Mouse (Mus musculus): ENCODE data around the gene Slc9b2. TPM values are rescaled to one million over a fixed set of nuclear protein-coding genes. Genes with fewer than 3 reads are reported as not detected.

Gene Slc9b2
- 1.3 and 1.9 TPM in 2 replicates for polyA plus RNA-seq (2016; fragmentation: Nextera tagmentation; extraction: Ambion mirVana)

- H3K4me3 ChIP-seq: peak within 1 kb of the TSS; percentile 34
- H3K36me3 ChIP-seq: no peaks in the 10 kb centered on the region
- WGBS: 19% methylated on average over 20 of the region's 28 CpGs
- H3K27me3 ChIP-seq: peaks cover 2% of the 10 kb centered on the region; the same call in 1 of the 2 replicates
- H3K27ac ChIP-seq: no peak within 1 kb of the TSS
- no peaks in the 10 kb centered on the region for H3K9me3 ChIP-seq (replicated peaks)
- peak; percentile 64 for ATAC-seq (ENCODE audit: low FRiP score)
- peaks cover 22% of the 10 kb centered on the region for H3K4me1 ChIP-seq
- peak within 1 kb of the TSS; percentile 66 for H3K4me2 ChIP-seq (replicated peaks)
- peak within 1 kb of the TSS; percentile 61 for H3K9ac ChIP-seq
These were observed at the start of gene Slc9b2 for GRCm38 (mm10) chr3:135307411-135308259. Gene Slc9b2, plus strand, starts transcription at chr3:135307700.

DNA sequence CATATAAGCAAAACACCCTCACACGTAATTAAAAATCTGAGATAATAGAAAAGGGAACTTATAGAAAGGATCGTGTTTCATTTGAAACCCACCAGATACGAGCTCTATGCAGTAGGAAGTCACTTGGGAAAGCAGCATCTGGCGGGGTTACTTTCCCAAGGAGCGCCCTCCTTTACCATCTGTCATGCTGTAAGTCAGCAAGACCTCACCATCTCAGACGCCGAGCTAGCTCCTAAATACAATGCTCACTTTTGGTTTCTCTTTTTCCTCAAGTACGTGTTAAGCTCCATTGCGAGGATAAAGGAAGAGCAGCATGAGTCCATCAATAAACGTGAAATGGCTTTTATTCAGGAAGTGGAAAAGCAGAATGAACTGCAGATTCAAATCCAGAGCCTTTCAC is 48.6 kb upstream of the Slc9b2 start:
- Histone ChIP-seq H3K4me2 (replicated peaks) (no peak overlapping the region), H3K4me3 (no peak overlapping the region), H3K27me3 (no peaks in the 10 kb centered on the region), H3K36me3 (peaks cover 56% of the 10 kb centered on the region), H3K9ac (no peak overlapping the region), H3K27ac (no peak overlapping the region), H3K9me3 (replicated peaks) (no peaks in the 10 kb centered on the region), H3K4me1 (no peaks in the 10 kb centered on the region)
- WGBS: 88% methylated on average over 10 of the region's 10 CpGs
- no peak for ATAC-seq (ENCODE audit: low FRiP score)

GRCm38 (mm10) chr3:135260233-135260632 is 47.3 kb upstream of the Slc9b2 start:
- no peak overlapping the region for H3K27ac ChIP-seq
- WGBS: 89% methylated on average over 7 of the region's 7 CpGs
- ATAC-seq (ENCODE audit: low FRiP score): no peak
- no peaks in the 10 kb centered on the region for H3K9me3 ChIP-seq (replicated peaks)
- no peak overlapping the region for H3K9ac ChIP-seq
- H3K36me3 ChIP-seq: peaks cover 69% of the 10 kb centered on the region
- H3K4me3 ChIP-seq: no peak overlapping the region
- no peaks in the 10 kb centered on the region for H3K27me3 ChIP-seq
- H3K4me1 ChIP-seq: no peaks in the 10 kb centered on the region
- no peak overlapping the region for H3K4me2 ChIP-seq (replicated peaks)

DNA sequence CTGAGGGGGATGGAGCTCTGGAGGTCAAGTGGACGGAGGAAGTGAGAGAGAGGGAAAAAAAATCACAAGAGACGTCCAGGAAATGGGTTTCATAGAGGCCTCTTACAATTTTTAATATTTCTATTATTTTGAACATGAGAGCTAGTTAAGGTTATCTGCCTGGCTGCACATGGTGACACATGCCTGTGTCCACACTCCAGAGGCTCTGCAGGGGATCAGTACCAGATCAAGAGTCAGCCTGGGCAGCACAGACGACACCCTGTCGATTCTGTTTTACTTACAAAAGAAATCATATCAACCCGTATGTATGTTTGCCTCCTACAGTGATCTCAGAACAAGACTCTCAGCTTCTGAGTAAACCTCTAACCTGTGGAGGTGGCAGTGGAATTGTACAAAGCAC is 38.9 kb upstream of the Slc9b2 start:
- Histone ChIP-seq H3K4me3 (no peak overlapping the region), H3K9ac (no peak overlapping the region), H3K27ac (no peak overlapping the region), H3K4me2 (replicated peaks) (no peak overlapping the region), H3K36me3 (peaks cover 63% of the 10 kb centered on the region), H3K4me1 (no peaks in the 10 kb centered on the region), H3K9me3 (replicated peaks) (no peaks in the 10 kb centered on the region), H3K27me3 (no peaks in the 10 kb centered on the region)
- 89% methylated on average over 5 of the region's 5 CpGs for WGBS
- no peak for ATAC-seq (ENCODE audit: low FRiP score)

DNA sequence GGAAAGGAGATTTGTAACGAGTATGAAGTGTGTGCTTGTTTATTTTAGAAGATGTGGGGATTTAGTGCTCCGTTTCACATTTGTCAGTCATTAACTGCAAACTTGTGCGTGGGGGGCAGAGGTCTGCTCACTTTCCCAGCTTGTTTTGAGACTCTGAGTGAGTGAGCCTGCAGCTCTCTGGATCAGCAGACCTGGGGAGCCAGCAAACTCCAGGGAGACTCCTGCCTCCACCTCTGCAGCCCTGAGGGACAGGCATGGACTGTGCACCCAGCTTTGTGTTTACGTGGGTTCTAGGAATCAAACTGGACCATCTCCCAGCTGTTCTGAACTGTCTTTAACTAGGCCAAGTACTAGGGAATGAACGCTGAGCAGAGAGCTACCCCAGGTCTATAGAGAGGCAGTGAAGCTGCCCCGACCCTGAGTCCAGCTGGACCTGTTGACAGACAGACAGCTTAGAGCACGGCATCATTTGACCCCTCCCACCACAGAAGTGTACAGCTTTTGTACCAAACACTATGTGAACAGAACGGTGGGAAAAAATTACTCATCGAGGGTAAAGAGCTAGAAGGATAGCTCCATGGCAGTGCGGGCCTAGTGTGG is 38.0 kb upstream of the Slc9b2 start:
- Histone ChIP-seq H3K4me2 (replicated peaks) (no peak overlapping the region), H3K27me3 (no peaks in the 10 kb centered on the region), H3K4me1 (no peaks in the 10 kb centered on the region), H3K36me3 (peaks cover 57% of the 10 kb centered on the region), H3K9me3 (replicated peaks) (no peaks in the 10 kb centered on the region), H3K9ac (no peak overlapping the region), H3K4me3 (no peak overlapping the region), H3K27ac (no peak overlapping the region)
- no peak for ATAC-seq (ENCODE audit: low FRiP score)
- 88% methylated on average over 10 of the region's 10 CpGs for WGBS

GRCm38 (mm10) chr3:135272627-135273026 is 34.9 kb upstream of the Slc9b2 start:
- Histone ChIP-seq H3K4me1 (no peaks in the 10 kb centered on the region), H3K4me2 (replicated peaks) (no peak overlapping the region), H3K27me3 (no peaks in the 10 kb centered on the region), H3K9me3 (replicated peaks) (no peaks in the 10 kb centered on the region), H3K27ac (no peak overlapping the region), H3K36me3 (peaks cover 41% of the 10 kb centered on the region), H3K4me3 (no peak overlapping the region), H3K9ac (no peak overlapping the region)
- WGBS: 82% methylated on average over 12 of the region's 12 CpGs
- ATAC-seq (ENCODE audit: low FRiP score): no peak

GRCm38 (mm10) chr3:135273047-135273446 is 34.5 kb upstream of the Slc9b2 start:
- H3K36me3 ChIP-seq: peaks cover 41% of the 10 kb centered on the region
- H3K9me3 ChIP-seq (replicated peaks): no peaks in the 10 kb centered on the region
- no peak for ATAC-seq (ENCODE audit: low FRiP score)
- no peak overlapping the region for H3K27ac ChIP-seq
- H3K4me1 ChIP-seq: no peaks in the 10 kb centered on the region
- H3K4me2 ChIP-seq (replicated peaks): no peak overlapping the region
- WGBS: 92% methylated on average over 13 of the region's 13 CpGs
- no peak overlapping the region for H3K4me3 ChIP-seq
- no peak overlapping the region for H3K9ac ChIP-seq
- no peaks in the 10 kb centered on the region for H3K27me3 ChIP-seq

DNA sequence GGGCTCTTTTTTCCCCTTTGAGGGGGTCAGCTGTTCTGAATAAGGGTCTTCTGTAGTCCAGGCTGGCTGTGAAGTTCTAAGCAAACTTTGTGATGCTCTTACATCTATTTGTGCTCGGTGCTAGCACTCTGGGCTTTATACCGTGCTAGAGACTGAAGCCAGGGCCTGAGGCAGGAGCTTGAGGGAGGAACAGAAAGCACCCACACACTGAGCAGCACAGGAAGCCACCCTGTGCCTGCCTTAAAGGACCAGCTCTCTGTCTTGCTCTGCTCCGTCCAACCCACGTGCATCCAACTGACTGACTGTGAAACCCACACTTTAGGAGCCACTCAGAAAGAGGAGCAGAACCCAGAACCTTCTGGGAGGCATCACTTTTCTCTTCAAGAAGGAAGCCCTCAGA is 27.3 kb upstream of the Slc9b2 start:
- H3K9me3 ChIP-seq (replicated peaks): no peaks in the 10 kb centered on the region
- WGBS: 77% methylated on average over 4 of the region's 4 CpGs
- no peaks in the 10 kb centered on the region for H3K27me3 ChIP-seq
- peaks cover 3% of the 10 kb centered on the region; the same call in 1 of the 2 replicates for H3K4me1 ChIP-seq
- H3K27ac ChIP-seq: no peak overlapping the region
- no peak overlapping the region for H3K4me3 ChIP-seq
- ATAC-seq (ENCODE audit: low FRiP score): 0 out of 2 replicates have a peak, but pooled peaks have one; percentile 6
- H3K36me3 ChIP-seq: no peaks in the 10 kb centered on the region
- H3K4me2 ChIP-seq (replicated peaks): no peak overlapping the region
- H3K9ac ChIP-seq: no peak overlapping the region

GRCm38 (mm10) chr3:135280669-135281415 is 26.7 kb upstream of the Slc9b2 start, which contains the start of gene Bdh2:
Gene Bdh2, plus strand, starts transcription at chr3:135281221.
- Histone ChIP-seq H3K4me1 (peaks cover 3% of the 10 kb centered on the region; the same call in 1 of the 2 replicates), H3K9ac (no peak within 1 kb of the TSS; the same call in 1 of the 2 replicates), H3K36me3 (no peaks in the 10 kb centered on the region), H3K4me2 (replicated peaks) (no peak within 1 kb of the TSS), H3K9me3 (replicated peaks) (no peaks in the 10 kb centered on the region), H3K27me3 (no peaks in the 10 kb centered on the region), H3K4me3 (no peak within 1 kb of the TSS), H3K27ac (no peak within 1 kb of the TSS)
- ATAC-seq (ENCODE audit: low FRiP score): peak; percentile 82
- WGBS: 27% methylated on average over 14 of the region's 14 CpGs

GRCm38 (mm10) chr3:135281701-135282100 is 25.8 kb upstream of the Slc9b2 start:
- Histone ChIP-seq H3K9ac (no peak overlapping the region), H3K4me1 (peaks cover 3% of the 10 kb centered on the region; the same call in 1 of the 2 replicates), H3K27ac (no peak overlapping the region), H3K36me3 (no peaks in the 10 kb centered on the region), H3K4me2 (replicated peaks) (no peak overlapping the region), H3K9me3 (replicated peaks) (no peaks in the 10 kb centered on the region), H3K4me3 (no peak overlapping the region), H3K27me3 (no peaks in the 10 kb centered on the region)
- ATAC-seq (ENCODE audit: low FRiP score): no peak
- WGBS: 81% methylated on average over 8 of the region's 8 CpGs

DNA sequence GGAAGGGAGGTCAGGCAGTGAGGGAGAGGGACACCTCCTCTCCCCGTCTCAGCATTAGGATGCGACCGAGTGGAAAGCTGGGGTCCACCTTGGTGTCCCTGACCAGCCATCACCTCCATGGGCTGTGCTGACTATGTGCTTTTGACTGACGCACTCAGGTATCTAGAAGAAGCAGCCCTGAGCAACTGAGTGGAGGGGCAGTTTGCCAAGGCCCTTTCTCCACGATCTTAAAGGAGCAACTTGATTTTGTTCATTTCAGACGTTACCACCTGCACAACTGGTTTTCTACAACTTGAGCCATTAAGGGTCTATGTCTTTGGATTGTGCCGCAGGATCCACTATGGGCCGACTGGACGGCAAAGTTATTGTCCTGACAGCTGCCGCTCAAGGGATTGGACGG is 22.2 kb upstream of the Slc9b2 start:
- 87% methylated on average over 11 of the region's 11 CpGs for WGBS

GRCm38 (mm10) chr3:135285807-135286206 is 21.7 kb upstream of the Slc9b2 start:
- no peak overlapping the region for H3K9ac ChIP-seq
- no peaks in the 10 kb centered on the region for H3K36me3 ChIP-seq
- WGBS: 82% methylated on average over 3 of the region's 3 CpGs
- no peaks in the 10 kb centered on the region for H3K9me3 ChIP-seq (replicated peaks)
- no peak for ATAC-seq (ENCODE audit: low FRiP score)
- peaks cover 1% of the 10 kb centered on the region; the same call in 1 of the 2 replicates for H3K4me1 ChIP-seq
- no peaks in the 10 kb centered on the region for H3K27me3 ChIP-seq
- H3K4me2 ChIP-seq (replicated peaks): no peak overlapping the region
- no peak overlapping the region for H3K4me3 ChIP-seq
- no peak overlapping the region for H3K27ac ChIP-seq

More for the DNA sequence above, 22.2 kb upstream of the Slc9b2 start:
- no peak overlapping the region for H3K4me3 ChIP-seq
- H3K4me2 ChIP-seq (replicated peaks): no peak overlapping the region
- H3K9ac ChIP-seq: no peak overlapping the region
- no peak for ATAC-seq (ENCODE audit: low FRiP score)
- H3K4me1 ChIP-seq: peaks cover 3% of the 10 kb centered on the region; the same call in 1 of the 2 replicates
- no peak overlapping the region for H3K27ac ChIP-seq
- H3K9me3 ChIP-seq (replicated peaks): no peaks in the 10 kb centered on the region
- H3K27me3 ChIP-seq: no peaks in the 10 kb centered on the region
- H3K36me3 ChIP-seq: no peaks in the 10 kb centered on the region

Data from hindbrain, embryonic 12.5 days (tissue).